Mouse (Mus musculus) urinary bladder, postnatal 25 days (tissue): ENCODE results near the gene Lrrc4c.

Experiments
- DNase-seq: peaks from one replicate; pipeline ENCODE4 v3.0.0; 2022; ENCODE audit warnings: low spot score

The Lrrc4c gene

GRCm38 (mm10) chr2:97274651-97275050, 956.7 kb downstream of the Lrrc4c start:
- no peak for DNase-seq

- DNase-seq = no peak
Observed at GRCm38 (mm10) chr2:97284986-97285385, 967.0 kb downstream of the Lrrc4c start.

GRCm38 (mm10) chr2:97294216-97294615, 976.2 kb downstream of the Lrrc4c start:
- no peak for DNase-seq

- no peak for DNase-seq
Observed at GRCm38 (mm10) chr2:97299704-97300103, 981.7 kb downstream of the Lrrc4c start.

GRCm38 (mm10) chr2:97318008-97318407, 1000.0 kb downstream of the Lrrc4c start:
- DNase-seq = no peak

GRCm38 (mm10) chr2:97318536-97318935, 1000.6 kb downstream of the Lrrc4c start:
- DNase-seq = no peak

GRCm38 (mm10) chr2:97332084-97332682, 1014.2 kb downstream of the Lrrc4c start:
- DNase-seq = no peak

- DNase-seq = no peak
Observed at GRCm38 (mm10) chr2:97339627-97340026, 1021.7 kb downstream of the Lrrc4c start.

GRCm38 (mm10) chr2:97361235-97361634, 1043.3 kb downstream of the Lrrc4c start:
- DNase-seq = no peak

GRCm38 (mm10) chr2:97369978-97370377, 1052.0 kb downstream of the Lrrc4c start:
- DNase-seq = no peak

GRCm38 (mm10) chr2:97391437-97391836, 1073.5 kb downstream of the Lrrc4c start:
- DNase-seq = no peak

GRCm38 (mm10) chr2:97391876-97392275, 1073.9 kb downstream of the Lrrc4c start:
- DNase-seq = no peak

- no peak for DNase-seq
Observed at GRCm38 (mm10) chr2:97413066-97413465, 1095.1 kb downstream of the Lrrc4c start.

GRCm38 (mm10) chr2:97414416-97415362, 1096.7 kb downstream of the Lrrc4c start:
- no peak for DNase-seq

- no peak for DNase-seq
Observed at GRCm38 (mm10) chr2:97434140-97434539, 1116.2 kb downstream of the Lrrc4c start.

GRCm38 (mm10) chr2:97435616-97436015, 1117.6 kb downstream of the Lrrc4c start:
- DNase-seq = no peak

- DNase-seq = no peak
Observed at GRCm38 (mm10) chr2:97437767-97438166, 1119.8 kb downstream of the Lrrc4c start.

- no peak for DNase-seq
Observed at GRCm38 (mm10) chr2:97463573-97463972, 1145.6 kb downstream of the Lrrc4c start.

GRCm38 (mm10) chr2:97466243-97466793, 1148.3 kb downstream of the Lrrc4c start:
- peak; percentile 73 for DNase-seq

- DNase-seq = peak; percentile 5
Observed at GRCm38 (mm10) chr2:97467031-97467549, 1149.1 kb downstream of the Lrrc4c start.

GRCm38 (mm10) chr2:97467664-97468063, 1149.7 kb downstream of the Lrrc4c start:
- no peak for DNase-seq

- no peak for DNase-seq
Observed at GRCm38 (mm10) chr2:97468372-97468771, 1150.4 kb downstream of the Lrrc4c start.

GRCm38 (mm10) chr2:97469396-97469795, 1151.4 kb downstream of the Lrrc4c start:
- DNase-seq = no peak
